Mouse (Mus musculus) megakaryocyte, embryonic 14.5 days (primary cell): Measurements from ENCODE around the gene Trpm8. TPM values are rescaled to one million over a fixed set of nuclear protein-coding genes. Genes with fewer than 3 reads are reported as not detected.
A peak's percentile ranks its signal among the peaks of the same experiment; 100 is the strongest.

ENCODE experiments used
- H3K27me3 ChIP-seq: replicated peaks from 2 replicates; pipeline ENCODE3; 2012; ENCODE audit warnings: inconsistent platforms
- H3K36me3 ChIP-seq: replicated peaks from 2 replicates; pipeline ENCODE3; 2012; ENCODE audit warnings: low read length, inconsistent platforms, mixed read lengths
- H3K4me1 ChIP-seq: 2 replicates; pipeline ENCODE4 v1.6.1; 2012; ENCODE audit warnings: inconsistent platforms
- H3K4me3 ChIP-seq: replicated peaks from 2 replicates; pipeline ENCODE3; 2012; ENCODE audit warnings: moderate library complexity, mild to moderate bottlenecking, inconsistent platforms
- H3K9me3 ChIP-seq: 2 replicates; pipeline ENCODE4 v1.6.1; 2012; ENCODE audit warnings: inconsistent platforms
- FLI1 ChIP-seq: IDR thresholded peaks from 2 replicates; pipeline ENCODE4 v1.6.1; 2012; ENCODE audit warnings: low read length, inconsistent platforms, mixed read lengths
- GATA1 ChIP-seq: IDR thresholded peaks from 3 replicates; pipeline ENCODE4 v1.6.1; 2012; ENCODE audit warnings: mixed read lengths, low read length, inconsistent platforms, borderline replicate concordance
- polyA plus RNA-seq: library from polyadenylated mRNA; stranded (reverse); fragments of >175 nt; gene quantifications from 2 replicates; pipeline ENCODE4 v1.2.3, GENCODE M21; 2012; ENCODE audit warnings: low replicate concordance; ENCODE audit not compliant: insufficient read depth

Trpm8 gene
- polyA plus RNA-seq, 1 experiment: not detected

DNA sequence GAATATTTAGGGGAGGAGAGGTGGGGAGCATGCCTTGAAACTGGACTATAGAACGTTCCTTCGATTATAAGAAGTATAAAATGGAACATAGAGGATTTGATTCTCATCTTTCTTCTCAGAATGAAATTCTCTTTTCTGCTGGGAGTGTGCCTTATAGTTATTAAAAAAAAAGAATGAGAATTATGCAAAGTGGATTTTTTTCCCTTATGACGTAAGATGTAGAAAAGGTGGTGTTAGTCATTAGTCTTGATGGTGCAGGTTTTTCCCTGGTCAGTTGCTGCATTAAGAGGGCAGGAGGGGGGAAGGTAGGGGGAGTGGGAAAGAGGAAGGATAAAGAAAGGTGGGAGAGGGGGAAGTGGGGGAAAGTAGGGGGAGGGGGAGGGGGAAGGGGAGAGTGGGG lies 4.8 kb downstream of the Trpm8 start:
- H3K4me1 ChIP-seq: peaks cover 32% of the 10 kb centered on the region
- H3K36me3 ChIP-seq: no peaks in the 10 kb centered on the region
- H3K9me3 ChIP-seq: peaks cover 26% of the 10 kb centered on the region
- TF ChIP-seq GATA1 (no peak), FLI1 (no peak)
- peaks cover 10% of the 10 kb centered on the region for H3K27me3 ChIP-seq
- H3K4me3 ChIP-seq: no peak overlapping the region

DNA sequence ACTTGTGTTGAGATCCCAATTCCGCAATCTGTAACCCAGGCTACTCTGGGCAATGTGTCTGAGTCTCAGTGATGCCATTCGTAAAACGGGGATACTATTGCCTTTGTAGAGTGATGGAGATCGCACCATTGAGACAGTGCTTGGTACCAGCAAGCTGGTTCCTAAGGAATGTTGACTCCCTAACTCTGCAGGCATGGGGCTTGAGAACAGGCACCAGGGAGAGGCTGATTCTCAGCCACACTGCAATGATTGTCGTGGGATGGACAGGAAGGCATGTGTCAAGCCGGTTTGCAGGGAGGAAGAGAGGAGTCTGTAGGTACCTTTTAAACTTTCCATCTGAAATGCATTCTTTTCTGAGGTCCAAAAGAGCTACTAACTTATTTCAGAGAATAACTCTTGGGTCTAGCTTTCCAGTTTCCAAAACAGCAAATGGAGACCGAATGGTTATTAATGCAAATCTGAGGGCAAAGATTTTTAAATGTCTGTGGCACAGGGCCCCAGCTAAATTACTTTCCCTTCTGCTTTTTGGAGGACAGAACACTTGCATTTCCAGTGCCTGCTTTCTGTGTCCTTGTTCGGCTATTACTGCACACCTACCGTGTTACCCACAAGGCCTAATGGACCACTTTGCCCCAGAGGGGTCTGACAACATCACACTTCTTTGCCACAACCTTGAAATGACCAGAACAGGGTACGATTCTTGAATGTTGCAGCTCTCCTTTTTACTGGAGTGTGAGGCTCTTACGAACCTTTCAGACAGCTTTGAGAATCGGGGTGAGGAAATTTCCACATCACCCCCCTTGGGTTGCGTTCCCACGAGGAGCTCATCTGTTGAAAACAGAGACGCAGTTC lies 6.1 kb downstream of the Trpm8 start:
- peaks cover 25% of the 10 kb centered on the region for H3K4me1 ChIP-seq
- TF ChIP-seq FLI1 (no peak), GATA1 (no peak)
- no peak overlapping the region for H3K4me3 ChIP-seq
- H3K9me3 ChIP-seq: peaks cover 26% of the 10 kb centered on the region
- H3K27me3 ChIP-seq: peaks cover 10% of the 10 kb centered on the region
- H3K36me3 ChIP-seq: no peaks in the 10 kb centered on the region

DNA sequence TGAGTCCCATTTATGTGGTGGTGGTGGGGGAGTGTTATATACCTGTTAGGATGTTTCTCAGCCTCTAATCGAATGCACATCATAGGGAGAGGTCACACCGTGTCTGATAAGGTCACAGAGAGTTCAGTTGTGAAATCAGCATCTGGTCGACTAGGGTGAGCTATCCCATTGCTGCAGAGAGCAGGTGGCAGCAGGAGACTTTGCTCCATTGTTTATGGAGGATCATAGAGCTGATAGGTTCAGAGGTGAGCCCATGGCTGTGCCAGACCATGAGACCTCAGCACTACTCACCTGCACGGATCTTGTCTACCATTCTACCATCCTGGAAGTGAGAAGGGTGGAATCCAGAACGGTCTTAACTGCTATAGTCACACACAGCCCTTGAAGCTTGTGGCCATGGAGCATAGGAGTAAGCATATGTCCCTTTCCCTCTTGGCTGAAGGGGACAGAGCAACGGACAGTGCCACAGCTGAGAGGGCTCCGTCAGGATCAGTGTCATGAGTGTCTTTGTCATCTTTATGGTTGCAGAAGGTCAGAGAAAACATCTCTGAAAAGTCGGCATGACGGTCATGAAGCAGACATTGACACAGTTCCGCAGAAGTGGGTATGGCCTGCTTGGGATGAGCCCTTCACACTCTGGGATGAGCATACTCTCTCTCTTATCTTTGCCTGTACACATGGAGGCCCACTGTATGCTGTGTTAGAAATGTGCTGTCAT lies 6.9 kb downstream of the Trpm8 start:
- H3K36me3 ChIP-seq: no peaks in the 10 kb centered on the region
- peaks cover 10% of the 10 kb centered on the region for H3K27me3 ChIP-seq
- TF ChIP-seq GATA1: peak; percentile 9; the same call in 1 of the 3 replicates
- no peak for TF ChIP-seq FLI1

DNA sequence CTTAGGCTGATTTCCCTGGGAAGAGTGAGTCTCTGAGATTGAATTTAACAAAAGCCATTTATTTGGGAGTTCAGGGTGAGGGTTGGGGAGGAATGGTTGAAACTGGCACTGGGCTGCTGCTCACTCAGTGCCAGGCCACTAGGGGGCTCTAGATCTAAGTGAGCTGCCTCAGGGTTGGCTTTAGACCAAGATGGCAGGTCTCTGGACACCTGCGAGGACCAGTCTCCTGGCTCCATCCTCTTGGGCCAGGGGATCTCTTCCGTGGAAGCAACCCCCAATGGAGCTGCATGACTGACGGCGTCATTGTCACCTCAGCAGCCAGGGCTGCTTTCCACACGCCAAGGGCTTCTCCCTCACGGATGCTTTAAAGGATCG lies 7.5 kb downstream of the Trpm8 start:
- H3K36me3 ChIP-seq: no peaks in the 10 kb centered on the region
- peaks cover 10% of the 10 kb centered on the region for H3K27me3 ChIP-seq
- H3K4me3 ChIP-seq: no peak overlapping the region
- TF ChIP-seq GATA1 (no peak), FLI1 (no peak)
- H3K9me3 ChIP-seq: peaks cover 26% of the 10 kb centered on the region
- peaks cover 12% of the 10 kb centered on the region for H3K4me1 ChIP-seq

More for the DNA sequence above, 6.9 kb downstream of the Trpm8 start:
- peaks cover 18% of the 10 kb centered on the region for H3K4me1 ChIP-seq
- H3K4me3 ChIP-seq: peak overlapping the region; percentile 2
- H3K9me3 ChIP-seq: peaks cover 26% of the 10 kb centered on the region

DNA sequence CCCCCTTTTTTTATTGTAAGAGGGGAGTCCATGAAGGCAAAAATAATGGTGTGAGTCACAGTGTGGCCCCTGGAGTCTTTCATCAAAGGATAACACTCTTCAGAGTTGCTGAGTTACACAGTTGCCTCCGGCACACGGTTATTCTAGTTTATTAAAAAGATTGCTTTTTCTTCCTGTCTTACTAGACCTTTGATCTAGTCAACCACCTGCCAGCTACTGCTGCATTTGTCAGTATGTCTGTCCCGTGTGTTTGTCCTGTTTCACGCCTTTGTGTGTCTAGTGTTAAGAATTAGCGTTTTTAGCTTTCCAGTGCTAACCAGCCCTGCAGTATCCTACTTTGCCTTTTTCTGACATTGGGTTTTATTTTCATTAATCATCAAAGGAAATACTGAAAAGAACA lies 8.2 kb downstream of the Trpm8 start:
- Histone ChIP-seq H3K4me3 (no peak overlapping the region), H3K27me3 (peaks cover 10% of the 10 kb centered on the region), H3K9me3 (peaks cover 26% of the 10 kb centered on the region), H3K4me1 (peaks cover 9% of the 10 kb centered on the region), H3K36me3 (no peaks in the 10 kb centered on the region)
- TF ChIP-seq GATA1 (no peak), FLI1 (no peak)

DNA sequence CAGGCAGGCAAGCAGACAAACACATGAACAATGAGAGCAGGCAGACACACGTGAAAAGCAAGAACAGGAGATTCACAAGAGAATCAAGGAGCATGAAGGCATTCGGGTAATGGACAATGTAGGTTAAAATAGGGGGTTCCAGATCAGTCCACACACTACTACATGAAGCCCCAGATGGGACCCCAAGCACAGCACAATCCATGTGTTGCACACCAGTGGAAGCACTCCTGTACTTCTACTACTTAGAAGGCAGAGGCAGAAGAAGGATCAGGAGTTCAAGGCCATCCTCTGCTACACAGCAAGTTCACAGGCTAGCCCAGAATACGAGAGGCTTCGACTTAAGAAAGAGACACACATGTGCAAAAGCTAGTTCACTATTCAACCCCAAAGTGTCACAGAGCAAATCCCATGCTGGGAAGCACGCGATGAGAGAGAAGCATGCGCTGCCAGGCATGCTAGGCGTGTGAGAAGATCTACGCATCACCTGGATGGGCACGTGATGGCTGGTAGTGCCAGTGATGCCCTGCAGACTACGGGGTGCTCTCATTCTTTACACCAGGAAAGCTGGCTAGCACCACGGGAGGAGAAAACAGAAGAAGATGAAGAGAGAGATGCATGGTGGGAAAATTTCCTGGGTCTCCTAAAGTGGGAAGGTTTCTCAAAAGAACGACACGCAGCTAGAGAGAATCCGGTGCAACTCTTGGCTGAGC lies 8.8 kb downstream of the Trpm8 start:
- Histone ChIP-seq H3K27me3 (peaks cover 10% of the 10 kb centered on the region), H3K36me3 (no peaks in the 10 kb centered on the region), H3K4me1 (peaks cover 9% of the 10 kb centered on the region), H3K9me3 (peaks cover 24% of the 10 kb centered on the region), H3K4me3 (peak overlapping the region; percentile 8)
- TF ChIP-seq FLI1: no peak
- no peak for TF ChIP-seq GATA1

DNA sequence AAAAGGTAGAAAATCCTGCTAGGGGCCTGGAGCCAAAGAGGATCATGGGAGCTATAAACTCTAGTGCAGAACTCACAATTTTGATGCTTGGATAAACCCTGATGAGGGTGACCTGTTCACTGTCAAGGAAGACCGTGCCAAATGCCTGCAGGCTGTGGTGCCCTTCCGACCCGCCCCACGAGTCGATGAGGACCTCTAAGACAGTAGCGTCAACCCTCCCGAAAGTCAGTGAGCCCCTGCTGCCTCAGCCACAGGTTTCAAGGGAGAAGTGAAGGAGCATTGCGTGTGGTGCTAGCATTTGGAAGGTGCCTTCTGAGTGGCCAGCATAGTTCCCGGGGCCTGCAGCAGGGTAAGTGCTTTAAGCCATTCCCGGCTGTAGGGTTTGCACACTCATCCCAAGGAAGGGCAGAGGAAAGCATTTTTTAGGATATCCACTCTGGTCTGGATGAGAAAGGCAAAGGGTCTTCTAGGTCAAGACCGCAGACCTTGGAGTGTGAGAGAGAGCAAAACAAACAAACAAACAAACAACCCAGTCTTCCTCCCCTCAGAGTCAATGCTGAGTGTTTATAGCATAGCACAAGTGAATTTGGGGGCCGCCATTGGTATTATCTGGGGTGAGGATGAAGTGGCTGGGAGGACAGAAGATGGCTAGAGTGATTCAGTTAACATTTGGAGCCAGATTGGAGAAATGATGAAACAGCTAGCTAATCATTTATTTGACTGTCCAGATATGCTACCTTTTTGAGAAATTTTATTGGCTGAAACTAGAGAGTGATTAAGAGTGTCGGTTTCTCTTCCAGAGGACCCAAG lies 9.6 kb downstream of the Trpm8 start:
- no peaks in the 10 kb centered on the region for H3K36me3 ChIP-seq
- TF ChIP-seq FLI1: no peak
- TF ChIP-seq GATA1: no peak
- H3K4me1 ChIP-seq: peaks cover 9% of the 10 kb centered on the region
- H3K4me3 ChIP-seq: no peak overlapping the region
- peaks cover 25% of the 10 kb centered on the region for H3K9me3 ChIP-seq
- H3K27me3 ChIP-seq: peaks cover 10% of the 10 kb centered on the region

DNA sequence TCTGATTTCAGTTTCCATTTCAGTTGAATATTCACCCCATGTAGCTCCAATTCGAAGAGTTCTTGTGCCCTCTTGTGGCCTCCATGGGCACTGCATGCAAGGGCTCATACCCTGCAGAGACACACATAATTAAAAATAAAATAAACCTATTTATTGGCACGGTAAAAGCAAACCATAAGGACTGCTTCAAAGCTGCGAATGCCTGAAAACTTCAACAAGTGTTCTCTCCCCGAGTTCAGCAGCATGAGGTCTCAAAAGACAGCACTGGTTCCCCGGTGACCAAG lies 10.2 kb downstream of the Trpm8 start:
- Histone ChIP-seq H3K27me3 (peaks cover 10% of the 10 kb centered on the region), H3K9me3 (peaks cover 27% of the 10 kb centered on the region), H3K4me3 (no peak overlapping the region), H3K4me1 (peaks cover 9% of the 10 kb centered on the region), H3K36me3 (no peaks in the 10 kb centered on the region)
- TF ChIP-seq FLI1 (no peak), GATA1 (no peak)

DNA sequence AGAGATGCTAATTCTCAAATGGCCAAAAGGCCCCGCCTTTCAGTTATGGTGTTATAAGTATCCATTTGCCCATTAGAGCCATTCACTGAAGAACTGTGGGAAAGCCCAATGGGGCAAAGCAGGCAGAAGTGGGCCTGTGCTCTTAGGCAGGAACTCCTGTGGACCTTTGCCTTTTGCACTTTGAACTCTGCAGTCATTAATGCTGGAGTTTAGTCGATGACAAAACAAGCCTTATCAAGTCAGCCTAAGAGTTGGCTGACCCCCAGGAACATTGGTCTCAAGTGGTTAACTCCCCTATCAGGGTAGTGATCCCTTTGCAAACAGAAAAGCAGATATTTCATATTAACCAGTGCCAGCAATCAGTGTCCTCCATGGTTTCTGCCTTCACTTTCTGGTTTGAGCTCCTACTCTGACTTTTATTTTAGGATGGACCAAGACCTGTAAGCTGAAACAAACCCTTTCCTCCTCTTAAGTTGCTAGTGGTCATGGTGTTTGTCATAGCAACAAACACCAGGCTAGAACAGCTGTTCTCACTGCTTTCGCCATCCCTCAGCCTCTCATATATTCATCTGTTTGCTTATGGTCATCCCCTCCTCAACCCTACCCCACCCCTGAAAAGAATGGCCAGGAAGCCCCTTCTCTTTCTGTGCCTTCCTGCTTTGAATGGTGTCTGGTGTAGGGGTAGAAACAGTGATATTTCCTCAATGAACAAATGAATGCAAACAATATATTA lies 10.8 kb downstream of the Trpm8 start:
- H3K4me3 ChIP-seq: no peak overlapping the region
- peaks cover 10% of the 10 kb centered on the region for H3K27me3 ChIP-seq
- H3K4me1 ChIP-seq: peaks cover 9% of the 10 kb centered on the region
- H3K9me3 ChIP-seq: peaks cover 26% of the 10 kb centered on the region
- H3K36me3 ChIP-seq: no peaks in the 10 kb centered on the region
- TF ChIP-seq GATA1: no peak
